Mouse (Mus musculus): ENCODE results near the gene Akr1c6.
"Not testable (repeated sequence)": the region's sequence is repeated elsewhere in the genome, so short reads cannot be mapped to it uniquely, and the experiment has no call there.

Gene Akr1c6

DNA sequence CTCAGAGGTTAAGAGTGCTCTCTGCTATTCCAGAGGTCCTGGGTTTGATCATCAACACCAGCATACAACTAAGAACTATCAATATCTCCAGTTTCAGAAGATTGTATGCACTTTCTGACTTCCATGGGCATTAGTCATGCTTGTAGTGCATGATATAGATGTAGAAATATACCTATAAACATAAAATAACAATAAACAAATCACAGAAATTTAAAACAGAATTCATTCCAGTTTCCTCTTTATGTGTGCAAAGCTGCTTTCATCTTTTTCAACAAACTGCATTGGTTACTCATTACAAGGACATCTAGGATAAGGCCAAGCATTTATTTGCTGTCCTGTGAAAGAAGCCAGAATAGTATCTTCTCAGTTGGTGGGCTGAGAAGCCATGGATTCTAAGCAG is at the start of gene Akr1c6:
Gene Akr1c6 (plus strand): TSS at position 301 of the 400 bp plus-strand sequence.
- in situ Hi-C loops (cut with MboI; ENCODE audit: unreplicated experiment in 2 of 2), result no loop called here

DNA sequence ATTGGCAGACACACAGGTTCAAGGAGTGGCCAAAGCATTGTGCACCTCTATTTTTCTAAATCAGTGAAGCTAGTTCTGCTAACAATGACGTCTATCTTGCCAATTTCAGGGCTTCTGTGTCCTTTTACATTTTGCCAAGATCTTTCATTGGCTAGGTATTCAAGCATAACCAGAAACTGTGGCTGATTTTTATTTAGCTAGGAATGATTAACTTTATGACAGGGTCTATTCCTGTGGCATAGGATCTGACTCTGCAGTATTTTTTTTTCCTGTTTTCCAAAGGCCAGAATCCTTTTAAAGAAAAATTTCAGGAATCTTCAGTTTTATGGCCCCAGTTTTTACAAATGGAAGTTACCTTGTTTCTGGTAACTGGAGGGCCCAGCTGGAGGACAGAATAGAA is 49.2 kb upstream of the Akr1c6 start:
- in situ Hi-C loops (cut with MboI; ENCODE audit: unreplicated experiment in 2 of 2), result no loop called here

DNA sequence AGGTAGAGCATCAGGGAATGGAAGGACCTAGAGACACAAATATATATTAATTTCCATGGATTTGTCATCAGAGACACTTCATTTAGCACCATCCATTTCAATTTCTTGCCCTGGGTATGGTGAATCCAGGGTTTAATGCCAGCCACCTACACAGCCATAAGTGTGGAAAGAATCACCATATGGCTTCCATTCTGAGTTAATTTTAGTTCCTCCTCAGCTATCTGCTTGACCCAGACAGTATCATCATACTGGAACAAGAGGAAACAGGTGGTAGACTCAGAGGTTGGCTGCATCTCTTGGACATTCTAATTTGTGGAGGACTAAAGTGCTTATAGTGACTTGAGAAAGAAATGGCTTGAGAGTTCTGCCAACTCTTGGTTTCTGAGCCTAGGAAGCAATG is 48.6 kb upstream of the Akr1c6 start:
- in situ Hi-C loops (cut with MboI; ENCODE audit: unreplicated experiment in 2 of 2), result no loop called here

- in situ Hi-C loops (cut with MboI; ENCODE audit: unreplicated experiment in 2 of 2), result no loop called here
Measured at GRCm38 (mm10) chr13:4388762-4389446, 45.2 kb upstream of the Akr1c6 start.

- in situ Hi-C loops (cut with MboI; ENCODE audit: unreplicated experiment in 2 of 2), result not testable (repeated sequence)
Measured at GRCm38 (mm10) chr13:4400360-4400759, 33.7 kb upstream of the Akr1c6 start.

DNA sequence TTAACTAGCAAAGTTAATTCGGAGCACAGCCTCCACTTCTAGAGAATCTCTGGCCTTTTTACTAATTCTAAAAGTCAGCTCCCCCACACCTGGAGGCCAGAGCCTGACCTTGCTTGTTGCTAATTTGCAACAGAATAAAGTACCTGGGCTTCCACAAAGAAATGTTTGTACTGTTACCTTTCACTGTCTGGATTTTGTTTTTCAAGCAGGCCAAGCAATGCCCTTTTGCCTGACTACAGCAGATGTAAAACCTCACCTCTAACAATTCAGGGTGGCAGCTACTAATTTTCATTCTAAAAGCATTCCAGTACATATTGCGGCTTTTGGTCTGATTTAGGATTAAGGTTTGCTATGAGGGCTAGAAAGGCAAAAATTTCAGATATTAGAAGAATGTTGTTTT is 33.3 kb upstream of the Akr1c6 start:
- in situ Hi-C loops (cut with MboI; ENCODE audit: unreplicated experiment in 2 of 2), result no loop called here

GRCm38 (mm10) chr13:4402221-4402620 is 31.9 kb upstream of the Akr1c6 start:
- in situ Hi-C loops (cut with MboI; ENCODE audit: unreplicated experiment in 2 of 2), result no loop called here

DNA sequence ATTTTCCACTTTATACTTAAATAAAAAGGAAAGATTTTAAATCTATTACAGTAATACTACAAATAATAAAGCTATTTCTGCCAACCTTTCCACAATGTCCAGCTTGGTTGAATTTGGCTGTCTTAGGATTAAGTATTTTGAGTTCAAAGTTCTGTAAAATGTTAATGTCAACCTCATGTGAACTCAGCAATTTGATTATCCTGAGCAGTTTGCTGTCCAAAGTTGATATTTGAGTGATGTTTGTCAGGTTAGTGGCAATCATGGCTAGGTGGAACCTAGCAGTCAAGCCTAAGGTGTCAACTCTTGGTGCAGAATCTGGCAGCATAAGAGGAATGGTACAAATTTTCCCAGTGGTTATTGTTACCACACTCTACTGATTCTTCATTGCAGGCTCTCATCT is 29.4 kb upstream of the Akr1c6 start:
- in situ Hi-C loops (cut with MboI; ENCODE audit: unreplicated experiment in 2 of 2), result no loop called here

GRCm38 (mm10) chr13:4406771-4407170 is 27.3 kb upstream of the Akr1c6 start:
- in situ Hi-C loops (cut with MboI; ENCODE audit: unreplicated experiment in 2 of 2), result no loop called here

DNA sequence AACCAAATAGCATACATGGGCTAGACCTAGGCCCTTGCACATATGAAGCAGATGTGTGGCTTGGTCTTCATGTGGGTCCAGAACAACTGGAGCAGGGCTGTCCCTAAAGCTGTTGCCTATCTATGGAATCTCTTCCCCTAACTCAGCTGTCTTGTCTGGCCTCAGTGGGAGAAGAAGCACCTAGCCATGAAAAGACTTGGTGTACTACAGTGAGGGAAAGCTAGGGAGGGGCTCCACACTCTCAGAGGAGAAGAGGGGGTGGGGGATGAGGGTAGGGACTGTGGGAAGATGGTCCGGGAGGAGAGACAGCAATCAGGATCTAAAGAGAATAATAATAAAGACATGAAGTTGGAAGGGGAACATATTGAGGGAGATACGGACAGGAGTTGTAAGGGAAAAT is 5.5 kb upstream of the Akr1c6 start:
- in situ Hi-C loops (cut with MboI; ENCODE audit: unreplicated experiment in 2 of 2), result no loop called here

DNA sequence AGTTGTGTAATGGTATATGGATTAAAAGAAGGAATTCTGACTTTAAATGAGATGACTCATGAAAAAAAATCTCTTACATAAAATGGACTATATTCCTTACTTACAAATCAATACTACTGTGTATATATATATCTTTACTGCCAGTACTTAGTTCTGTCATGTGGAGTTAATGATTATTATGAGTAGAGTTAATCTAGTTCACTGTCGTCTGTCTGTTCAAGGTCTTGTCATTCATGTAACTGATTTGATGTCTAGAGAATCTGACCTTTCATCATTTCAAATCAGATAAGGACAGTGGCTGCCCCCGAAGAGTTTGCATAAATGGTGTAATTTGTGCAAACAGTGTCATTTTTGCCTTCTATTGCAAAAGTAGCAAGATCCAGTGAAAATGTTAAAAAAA is 5.1 kb upstream of the Akr1c6 start:
- in situ Hi-C loops (cut with MboI; ENCODE audit: unreplicated experiment in 2 of 2), result no loop called here

GRCm38 (mm10) chr13:4431129-4431528 is 3.0 kb upstream of the Akr1c6 start:
- in situ Hi-C loops (cut with MboI; ENCODE audit: unreplicated experiment in 2 of 2), result no loop called here

DNA sequence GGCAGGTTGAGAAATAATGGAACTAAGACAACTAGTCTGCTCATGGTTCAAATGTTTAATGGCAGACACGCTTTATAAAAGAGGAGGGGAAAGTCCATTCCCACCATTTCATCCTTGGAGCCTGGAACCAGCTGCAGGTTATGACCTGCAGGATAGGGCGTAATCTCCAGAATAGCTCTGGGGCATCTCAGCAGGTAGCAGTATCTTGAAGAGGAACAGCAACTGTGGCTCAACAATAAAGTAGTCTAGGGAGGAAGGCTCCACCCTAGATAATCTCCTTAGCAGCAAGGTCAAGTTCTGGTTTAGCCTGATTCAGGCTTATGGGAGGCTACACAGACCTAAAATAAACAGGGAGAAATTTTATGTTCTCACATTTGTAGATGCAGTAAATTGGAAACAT is 31.5 kb downstream of the Akr1c6 start:
- in situ Hi-C loops (cut with MboI; ENCODE audit: unreplicated experiment in 2 of 2), result no loop called here

GRCm38 (mm10) chr13:4467896-4468295 is 33.8 kb downstream of the Akr1c6 start:
- in situ Hi-C loops (cut with MboI; ENCODE audit: unreplicated experiment in 2 of 2), result no loop called here
